ENCODE assay signal across 21 mouse cellular contexts in the genomic region with DNA sequence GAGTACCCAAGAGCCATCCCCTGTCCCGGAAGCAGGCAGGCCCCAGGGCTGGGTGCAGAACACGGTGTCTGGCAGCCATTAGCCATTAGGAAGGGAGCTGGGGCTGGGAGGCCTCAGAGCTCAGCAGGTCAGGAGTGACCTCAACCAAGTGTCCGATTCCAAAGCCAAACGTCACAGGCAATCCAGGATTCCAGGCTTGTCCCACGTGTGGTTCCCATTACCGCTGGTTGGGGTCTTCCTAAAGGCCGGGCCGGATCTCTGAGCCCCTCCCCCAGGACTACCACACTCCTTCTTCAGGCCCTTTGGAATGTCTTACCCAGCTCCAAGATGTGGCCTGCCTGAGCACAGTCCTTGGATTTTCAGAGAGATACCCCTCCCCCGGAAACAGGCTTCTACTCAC. TPM values are rescaled to one million over a fixed set of nuclear protein-coding genes. Genes with fewer than 3 reads are reported as not detected.
DNase-seq lines count a peak whose midpoint lies in the region; ATAC-seq and TF ChIP-seq lines count a peak whose summit lies in the region.
"Had no signal": no experiment of that assay in that cellular context is flagged by ENCODE, and none has a peak within 500 bp of the region (broad histone marks: within the 10 kb centered on the region; RNA-seq: fewer than 3 reads in every experiment).

No protein-coding gene starts in this region.

- peaks cover 43% of the 10 kb centered on the region for H3K27me3 ChIP-seq in hindbrain, embryonic 10.5 days (ENCODE audit: insufficient read depth, poor library complexity, severe bottlenecking)
- no peaks in the 10 kb centered on the region for H3K27me3 ChIP-seq in hindbrain, embryonic 14.5 days (ENCODE audit: control insufficient read depth, insufficient read depth, low read length)
- H3K27me3 ChIP-seq in ES-Bruce4 (ENCODE audit: control insufficient read depth, insufficient read depth, low read length, poor library complexity, severe bottlenecking): no peaks in the 10 kb centered on the region
- no peaks in the 10 kb centered on the region for H3K27me3 ChIP-seq in limb, embryonic 11.5 days (ENCODE audit: control insufficient read depth, insufficient read depth, low read length)
- H3K27me3 ChIP-seq in lung, postnatal 0 days (replicated peaks; ENCODE audit: insufficient read depth, low read length): no peaks in the 10 kb centered on the region; the same call in 1 of the 2 replicates
- H3K27me3 ChIP-seq: hindbrain, embryonic 15.5 days had no signal

- H3K4me2 ChIP-seq in hindbrain, embryonic 14.5 days (replicated peaks): no peak overlapping the region
- no peak overlapping the region for H3K4me2 ChIP-seq in limb, embryonic 11.5 days (ENCODE audit: low read depth, severe bottlenecking)
- no peak overlapping the region for H3K4me2 ChIP-seq in lung, postnatal 0 days (replicated peaks; ENCODE audit: low read depth, low read length)
- H3K4me2 ChIP-seq: forebrain, embryonic 13.5 days; hindbrain, embryonic 15.5 days; midbrain, embryonic 13.5 days had no signal

- no peak overlapping the region for H3K4me3 ChIP-seq in hindbrain, embryonic 10.5 days
- no peak overlapping the region for H3K4me3 ChIP-seq in hindbrain, embryonic 14.5 days (replicated peaks; ENCODE audit: low read length)
- peak overlapping the region; percentile 11; the same call in 1 of the 2 replicates for H3K4me3 ChIP-seq in ES-Bruce4 (ENCODE audit: low read depth, low read length)
- H3K4me3 ChIP-seq in limb, embryonic 11.5 days (ENCODE audit: low read depth, low read length): no peak overlapping the region
- no peak overlapping the region for H3K4me3 ChIP-seq in lung, postnatal 0 days (ENCODE audit: low read depth, low read length)
- H3K4me3 ChIP-seq: forebrain, embryonic 13.5 days; heart, adult 2 months; hindbrain, embryonic 15.5 days; midbrain, embryonic 13.5 days; myocyte had no signal

- WGBS in hindbrain, embryonic 10.5 days: 46% methylated on average over 9 of the region's 9 CpGs
- WGBS in hindbrain, embryonic 14.5 days: 54% methylated on average over 9 of the region's 9 CpGs
- 6% methylated on average over 9 of the region's 9 CpGs for WGBS in limb, embryonic 11.5 days
- 61% methylated on average over 9 of the region's 9 CpGs for WGBS in lung, postnatal 0 days

- H3K36me3 ChIP-seq in hindbrain, embryonic 10.5 days: no peaks in the 10 kb centered on the region
- no peaks in the 10 kb centered on the region for H3K36me3 ChIP-seq in hindbrain, embryonic 14.5 days (replicated peaks; ENCODE audit: control insufficient read depth, insufficient read depth)
- H3K36me3 ChIP-seq in ES-Bruce4 (ENCODE audit: control insufficient read depth, insufficient read depth, low read length, poor library complexity, severe bottlenecking): no peaks in the 10 kb centered on the region
- no peaks in the 10 kb centered on the region for H3K36me3 ChIP-seq in limb, embryonic 11.5 days (ENCODE audit: control insufficient read depth, insufficient read depth, low read length)
- no peaks in the 10 kb centered on the region for H3K36me3 ChIP-seq in lung, postnatal 0 days (ENCODE audit: insufficient read depth, low read length)
- H3K36me3 ChIP-seq: hindbrain, embryonic 15.5 days; midbrain, embryonic 13.5 days had no signal

- no peaks in the 10 kb centered on the region for H3K9me3 ChIP-seq in hindbrain, embryonic 10.5 days
- no peaks in the 10 kb centered on the region for H3K9me3 ChIP-seq in hindbrain, embryonic 14.5 days (ENCODE audit: control insufficient read depth, low read length)
- no peaks in the 10 kb centered on the region for H3K9me3 ChIP-seq in ES-Bruce4 (replicated peaks; ENCODE audit: control insufficient read depth, insufficient read depth, low read length, poor library complexity, severe bottlenecking)
- H3K9me3 ChIP-seq in limb, embryonic 11.5 days (ENCODE audit: control insufficient read depth, low read length): no peaks in the 10 kb centered on the region
- no peaks in the 10 kb centered on the region for H3K9me3 ChIP-seq in lung, postnatal 0 days (ENCODE audit: low read length)
- H3K9me3 ChIP-seq: forebrain, embryonic 13.5 days; hindbrain, embryonic 15.5 days; midbrain, embryonic 13.5 days had no signal

- peak overlapping the region; percentile 89 for H3K27ac ChIP-seq in hindbrain, embryonic 10.5 days
- no peak overlapping the region for H3K27ac ChIP-seq in hindbrain, embryonic 14.5 days
- peak overlapping the region; percentile 37 for H3K27ac ChIP-seq in ES-Bruce4 (ENCODE audit: insufficient read depth, low read length)
- H3K27ac ChIP-seq in limb, embryonic 11.5 days (replicated peaks; ENCODE audit: low read depth, low read length): peak overlapping the region; percentile 74
- no peak overlapping the region for H3K27ac ChIP-seq in lung, postnatal 0 days (ENCODE audit: low read length)
- H3K27ac ChIP-seq: forebrain, embryonic 13.5 days; heart, adult 2 months; hindbrain, embryonic 15.5 days; midbrain, embryonic 13.5 days had no signal

- no peak for ATAC-seq in hindbrain, embryonic 14.5 days (ENCODE audit: low FRiP score)
- ATAC-seq in limb, embryonic 11.5 days (ENCODE audit: insufficient number of reproducible peaks, low FRiP score, low TSS enrichment, low read depth): 0 out of 2 replicates have a peak, but pooled peaks have one; percentile 23
- no peak for ATAC-seq in lung, postnatal 0 days
- ATAC-seq: forebrain, embryonic 13.5 days; midbrain, embryonic 13.5 days had no signal

- no peak for TF ChIP-seq POLR2A in ES-Bruce4 (IDR thresholded peaks at IDR 0.05; ENCODE audit: insufficient read depth, low read length)

- DNase-seq in hindbrain, embryonic 10.5 days (ENCODE audit: low spot score): peak; percentile 74
- DNase-seq in hindbrain, embryonic 14.5 days (ENCODE audit: low spot score): no peak
- DNase-seq in embryo, embryonic 11 days: peak; percentile 84
- DNase-seq in limb, embryonic 11.5 days (ENCODE audit: low spot score): peak; percentile 71
- no peak for DNase-seq in cerebellum, adult 8-10 months
- DNase-seq in ovary, postnatal 14 days (ENCODE audit: low spot score): no peak
- no peak for DNase-seq in lung, postnatal 0 days (ENCODE audit: low spot score)
- DNase-seq: cerebellum, postnatal 14 days; heart, adult 2 months; kidney, adult 11 months; kidney, postnatal 25 days; lung, adult 2 months; lung, postnatal 4 days had no signal

- no peak overlapping the region for H3K9ac ChIP-seq in hindbrain, embryonic 14.5 days
- peak overlapping the region; percentile 35; the same call in 1 of the 2 replicates for H3K9ac ChIP-seq in ES-Bruce4 (ENCODE audit: low read depth, poor library complexity, severe bottlenecking)
- H3K9ac ChIP-seq in limb, embryonic 11.5 days (ENCODE audit: low read length): no peak overlapping the region; the same call in 1 of the 2 replicates
- no peak overlapping the region for H3K9ac ChIP-seq in lung, postnatal 0 days (replicated peaks; ENCODE audit: low read depth)
- H3K9ac ChIP-seq: forebrain, embryonic 13.5 days; hindbrain, embryonic 15.5 days; midbrain, embryonic 13.5 days had no signal

- no peak for TF ChIP-seq EP300 in ES-Bruce4 (IDR thresholded peaks at IDR 0.05; ENCODE audit: insufficient read depth, low read depth, low read length)
- TF ChIP-seq EP300 in lung, postnatal 0 days (IDR thresholded peaks at IDR 0.05): no peak

- no peak for TF ChIP-seq CTCF in ES-Bruce4 (IDR thresholded peaks at IDR 0.05; ENCODE audit: low read depth, low read length)
- no peak for TF ChIP-seq CTCF in lung, postnatal 0 days (IDR thresholded peaks at IDR 0.05)

- H3K4me1 ChIP-seq in hindbrain, embryonic 10.5 days (replicated peaks): peaks cover 84% of the 10 kb centered on the region
- H3K4me1 ChIP-seq in hindbrain, embryonic 14.5 days (replicated peaks; ENCODE audit: control insufficient read depth, insufficient read depth, low read length): peaks cover 31% of the 10 kb centered on the region
- peaks cover 15% of the 10 kb centered on the region for H3K4me1 ChIP-seq in ES-Bruce4 (ENCODE audit: control insufficient read depth, insufficient read depth, low read length)
- peaks cover 52% of the 10 kb centered on the region for H3K4me1 ChIP-seq in limb, embryonic 11.5 days (ENCODE audit: control insufficient read depth, insufficient read depth, low read length)
- 0 out of 2 replicates have a peak, but pooled peaks cover 6% of the 10 kb centered on the region for H3K4me1 ChIP-seq in lung, postnatal 0 days (ENCODE audit: insufficient read depth, low read depth, low read length)

RNA-seq across cellular contexts. Expression of gene Fignl2, which starts 16.6 kb away (rescaled TPM):
- 1.4 TPM in 2 replicates for polyA plus RNA-seq in hindbrain, embryonic 10.5 days (2016; fragmentation: Nextera tagmentation; extraction: Ambion mirVana)
- polyA plus RNA-seq in hindbrain, embryonic 14.5 days (2014; fragmentation: Nextera tagmentation; extraction: Ambion mirVana): 0.16 and 0.17 TPM in 2 replicates
- polyA plus RNA-seq in ES-Bruce4 (2011; ENCODE audit: insufficient read depth, insufficient read length, low read depth, missing spikeins): 25.6 and 27.4 TPM in 2 replicates
- 1.3 and 1.5 TPM in 2 replicates for polyA plus RNA-seq in limb, embryonic 11.5 days (2014; fragmentation: Nextera tagmentation; extraction: Ambion mirVana)
- polyA plus RNA-seq in lung, postnatal 0 days (2015; fragmentation: Nextera tagmentation; extraction: Ambion mirVana): 0.48 and 0.60 TPM in 2 replicates
- polyA plus RNA-seq: forebrain, embryonic 13.5 days had no signal

RNA-seq across cellular contexts. Expression of gene Ankrd33, which starts 20.6 kb away (rescaled TPM):
- not detected in 2 replicates for polyA plus RNA-seq in hindbrain, embryonic 10.5 days (2016; fragmentation: Nextera tagmentation; extraction: Ambion mirVana)
- not detected in 2 replicates for polyA plus RNA-seq in hindbrain, embryonic 14.5 days (2014; fragmentation: Nextera tagmentation; extraction: Ambion mirVana)
- not detected in 2 replicates for polyA plus RNA-seq in ES-Bruce4 (2011; ENCODE audit: insufficient read depth, insufficient read length, low read depth, missing spikeins)
- polyA plus RNA-seq in limb, embryonic 11.5 days (2014; fragmentation: Nextera tagmentation; extraction: Ambion mirVana): not detected in 2 replicates
- polyA plus RNA-seq in lung, postnatal 0 days (2015; fragmentation: Nextera tagmentation; extraction: Ambion mirVana): 0.13 TPM in 1 of 2 replicates, not detected in the other
- polyA plus RNA-seq: forebrain, embryonic 13.5 days; heart, adult 2 months; heart, embryonic 16.5 days; hindbrain, embryonic 15.5 days; liver, adult 2 months; midbrain, embryonic 13.5 days; myocyte; urinary bladder, adult 2 months had no signal

RNA-seq across cellular contexts. Expression of gene Acvrl1, which starts 33.3 kb away (rescaled TPM):
- polyA plus RNA-seq in hindbrain, embryonic 10.5 days (2016; fragmentation: Nextera tagmentation; extraction: Ambion mirVana): 8.7 and 10.8 TPM in 2 replicates
- 5.7 and 6.2 TPM in 2 replicates for polyA plus RNA-seq in hindbrain, embryonic 14.5 days (2014; fragmentation: Nextera tagmentation; extraction: Ambion mirVana)
- 2.7 and 2.9 TPM in 2 replicates for polyA plus RNA-seq in ES-Bruce4 (2011; ENCODE audit: insufficient read depth, insufficient read length, low read depth, missing spikeins)
- 3.8 and 5.0 TPM in 2 replicates for polyA plus RNA-seq in limb, embryonic 11.5 days (2014; fragmentation: Nextera tagmentation; extraction: Ambion mirVana)
- polyA plus RNA-seq in lung, postnatal 0 days (2015; fragmentation: Nextera tagmentation; extraction: Ambion mirVana): 159 and 168 TPM in 2 replicates

RNA-seq across cellular contexts. Expression of gene Gm47841, which starts 47.8 kb away (rescaled TPM):
- polyA plus RNA-seq in hindbrain, embryonic 10.5 days (2016; fragmentation: Nextera tagmentation; extraction: Ambion mirVana): not detected in 2 replicates
- polyA plus RNA-seq in hindbrain, embryonic 14.5 days (2014; fragmentation: Nextera tagmentation; extraction: Ambion mirVana): not detected in 2 replicates
- not detected in 2 replicates for polyA plus RNA-seq in ES-Bruce4 (2011; ENCODE audit: insufficient read depth, insufficient read length, low read depth, missing spikeins)
- polyA plus RNA-seq in limb, embryonic 11.5 days (2014; fragmentation: Nextera tagmentation; extraction: Ambion mirVana): not detected in 2 replicates
- polyA plus RNA-seq in lung, postnatal 0 days (2015; fragmentation: Nextera tagmentation; extraction: Ambion mirVana): not detected in 2 replicates
- polyA plus RNA-seq: forebrain, embryonic 13.5 days; heart, adult 2 months; heart, embryonic 16.5 days; hindbrain, embryonic 15.5 days; liver, adult 2 months; midbrain, embryonic 13.5 days; myocyte had no signal

Comparison
In these comparisons a context has a peak if more than half of its experiments do, and no peak if none do; other contexts are left out.
1. DNase-seq: peak in hindbrain, embryonic 10.5 days (single experiment), embryo, embryonic 11 days (single experiment) and limb, embryonic 11.5 days (single experiment); none in hindbrain, embryonic 14.5 days (single experiment), cerebellum, adult 8-10 months (single experiment), ovary, postnatal 14 days (single experiment) and lung, postnatal 0 days (single experiment).
2. H3K27ac ChIP-seq: peak in hindbrain, embryonic 10.5 days (single experiment), ES-Bruce4 (single experiment) and limb, embryonic 11.5 days (single experiment); none in hindbrain, embryonic 14.5 days (single experiment) and lung, postnatal 0 days (single experiment).
3. RNA of gene Fignl2, which starts 16.6 kb away (polyA plus RNA-seq): 25.6 to 27.4 TPM in ES-Bruce4; 1.3 to 1.5 TPM in limb, embryonic 11.5 days, 1.4 TPM in hindbrain, embryonic 10.5 days, 0.48 to 0.60 TPM in lung, postnatal 0 days and 0.16 to 0.17 TPM in hindbrain, embryonic 14.5 days; every median in the first group is over 10 times any median in the second.
4. RNA of gene Acvrl1, which starts 33.3 kb away (polyA plus RNA-seq): 159 to 168 TPM in lung, postnatal 0 days; 8.7 to 10.8 TPM in hindbrain, embryonic 10.5 days, 5.7 to 6.2 TPM in hindbrain, embryonic 14.5 days, 3.8 to 5.0 TPM in limb, embryonic 11.5 days and 2.7 to 2.9 TPM in ES-Bruce4; every median in the first group is over 10 times any median in the second.